Mouse (Mus musculus): Measurements from ENCODE around the gene Atxn7l3.

Atxn7l3 gene

DNA sequence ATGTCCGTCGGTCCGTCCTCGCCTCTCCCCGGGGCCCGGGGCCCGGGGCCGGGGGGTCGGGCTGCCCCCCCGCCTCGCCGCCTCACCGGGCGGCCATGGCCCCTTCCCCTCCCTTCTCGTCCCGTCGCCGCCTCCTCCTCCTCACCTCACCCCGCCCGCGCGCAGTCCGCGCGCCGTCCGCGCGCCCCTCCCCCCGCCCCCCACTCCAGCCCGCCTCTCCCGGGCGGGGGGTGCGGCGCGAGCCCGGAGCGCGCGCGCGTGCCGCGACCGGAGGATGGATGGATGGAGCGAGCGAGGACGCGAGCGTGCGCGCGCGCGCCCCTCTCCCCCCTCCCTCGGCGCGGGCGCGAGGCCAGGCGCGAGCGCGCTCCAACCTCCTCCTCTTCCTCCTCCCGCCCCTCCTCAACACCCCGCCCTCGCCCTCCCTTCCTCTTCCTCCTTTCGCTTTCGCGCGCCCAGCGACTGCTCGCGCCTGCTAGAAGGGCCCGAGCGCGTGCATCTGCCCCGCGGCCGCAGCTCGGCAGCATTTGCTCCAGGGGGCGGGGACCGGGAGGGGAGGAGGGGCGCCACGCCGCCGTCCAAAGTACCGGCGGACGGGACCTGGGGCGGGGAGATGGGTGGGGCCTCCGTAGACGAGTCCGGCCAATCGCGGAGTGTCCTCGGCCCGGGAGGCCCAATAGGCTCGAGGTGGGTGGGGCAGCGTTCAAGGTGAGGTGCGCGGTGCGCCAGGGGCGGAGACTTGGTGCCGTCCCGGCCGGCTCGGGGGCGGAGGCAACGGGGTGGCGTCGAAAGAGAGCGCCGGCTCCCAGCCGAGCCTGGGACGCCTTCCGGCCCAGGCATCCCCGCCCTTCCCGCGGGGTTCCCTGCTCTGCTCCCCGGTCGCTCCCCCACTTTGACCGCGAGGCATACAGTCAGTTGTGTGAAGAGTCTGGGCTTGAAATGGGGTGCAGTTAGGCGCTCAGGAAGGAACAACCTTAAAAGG lies at the start of gene Atxn7l3:
Gene Atxn7l3 (minus strand): TSS at position 141 of the 982 bp plus-strand sequence.
- peak; percentile 97 for DNase-seq (ENCODE audit: low read depth, low spot score)

DNA sequence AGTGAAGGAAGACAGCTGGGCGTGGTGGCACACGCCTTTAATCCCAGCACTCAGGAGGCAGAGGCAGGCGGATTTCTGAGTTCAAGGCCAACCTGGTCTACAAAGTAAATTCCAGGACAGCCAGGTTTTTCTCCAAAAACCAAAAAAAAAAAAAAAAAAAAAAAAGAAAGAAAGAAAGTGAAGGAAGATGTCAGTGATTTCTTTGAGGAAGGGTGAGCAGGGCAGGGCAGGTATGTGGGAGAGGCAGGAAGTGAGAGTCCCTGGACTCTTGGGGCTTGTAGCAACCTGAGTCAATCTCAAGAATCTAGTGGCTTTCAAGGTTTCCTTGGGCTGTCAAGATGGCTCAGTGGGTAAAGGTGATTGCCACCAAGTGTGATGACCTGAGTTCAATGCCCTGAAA lies 48.0 kb upstream of the Atxn7l3 start:
- no peak for DNase-seq (ENCODE audit: low read depth, low spot score)

DNA sequence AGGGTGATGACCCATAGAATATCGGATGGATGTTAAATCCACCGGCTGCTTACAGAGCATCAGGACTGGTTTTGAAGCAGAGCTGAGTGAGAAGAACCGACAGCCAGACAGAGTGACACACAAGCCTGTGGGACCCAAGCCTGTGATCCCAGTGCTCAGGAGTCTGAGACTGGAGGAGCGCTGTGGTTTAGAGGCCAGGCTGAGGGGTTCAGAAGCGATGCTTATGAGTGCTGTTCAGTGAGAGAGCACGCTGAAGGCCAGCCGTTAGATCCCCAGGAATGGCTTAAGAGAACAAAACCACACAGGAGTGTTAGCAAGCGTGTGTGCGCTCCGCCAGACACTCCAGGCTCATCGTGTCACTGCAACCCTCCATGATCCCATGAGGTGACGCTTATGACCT lies 46.3 kb upstream of the Atxn7l3 start:
- DNase-seq (ENCODE audit: low read depth, low spot score) = no peak

DNA sequence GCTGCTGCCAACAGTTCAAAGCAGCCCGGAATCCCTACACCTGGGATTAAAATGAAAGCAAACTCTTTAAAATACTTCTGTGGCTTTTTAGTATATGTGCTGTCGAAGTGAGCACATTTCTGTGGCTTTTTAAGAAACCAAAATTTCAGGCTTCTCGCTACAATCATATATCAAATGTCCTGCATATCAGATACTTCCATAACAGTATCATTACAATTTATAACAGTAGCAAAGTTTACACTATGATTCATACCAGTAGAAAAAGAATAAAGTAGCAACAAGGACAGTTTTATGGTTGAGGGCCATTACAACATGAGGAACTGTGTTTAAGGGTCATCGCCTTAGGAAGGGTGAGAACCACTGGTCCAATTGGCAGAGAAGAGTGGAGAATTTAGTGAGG lies 44.7 kb upstream of the Atxn7l3 start:
- no peak for DNase-seq (ENCODE audit: low read depth, low spot score)

DNA sequence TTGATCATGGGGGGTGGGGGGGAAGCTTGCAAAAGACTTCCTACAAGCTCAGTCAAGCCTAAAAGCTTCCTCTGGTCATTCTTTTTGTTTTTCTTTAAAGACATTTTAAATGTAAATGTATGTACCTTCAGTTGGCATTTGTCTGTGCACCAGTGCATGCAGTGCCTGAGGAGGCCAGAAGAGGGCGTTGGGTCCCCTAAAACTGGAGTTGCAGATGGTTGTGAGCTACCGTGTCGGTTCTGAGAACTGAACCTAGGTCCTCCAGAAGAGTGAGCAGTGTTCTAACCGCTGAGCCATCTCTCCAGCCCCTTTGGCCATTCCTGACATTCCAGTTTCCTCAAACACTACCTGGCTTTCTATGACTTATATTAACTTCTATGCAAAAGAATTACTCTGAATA lies 43.2 kb upstream of the Atxn7l3 start:
- no peak for DNase-seq (ENCODE audit: low read depth, low spot score)

DNA sequence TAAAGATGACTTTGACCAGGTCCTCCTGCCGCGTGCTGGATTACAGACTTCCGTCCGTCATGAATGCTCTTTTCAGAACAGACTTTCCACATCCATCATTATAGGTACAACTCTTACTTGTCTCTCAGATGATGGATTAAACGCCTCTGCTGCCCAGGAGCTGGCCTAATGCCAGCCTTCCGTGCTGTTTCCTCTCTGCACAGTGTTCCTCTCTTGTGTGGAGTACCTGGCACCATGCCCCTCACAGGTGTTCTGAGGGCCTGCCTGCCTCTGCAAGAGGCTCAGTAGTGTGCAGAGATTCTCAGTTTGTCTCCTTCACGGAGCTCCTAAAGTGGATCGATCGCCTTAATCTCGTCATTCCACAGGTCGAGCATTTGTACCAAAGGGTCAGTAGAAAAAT lies 42.8 kb upstream of the Atxn7l3 start:
- DNase-seq (ENCODE audit: low read depth, low spot score) = no peak

DNA sequence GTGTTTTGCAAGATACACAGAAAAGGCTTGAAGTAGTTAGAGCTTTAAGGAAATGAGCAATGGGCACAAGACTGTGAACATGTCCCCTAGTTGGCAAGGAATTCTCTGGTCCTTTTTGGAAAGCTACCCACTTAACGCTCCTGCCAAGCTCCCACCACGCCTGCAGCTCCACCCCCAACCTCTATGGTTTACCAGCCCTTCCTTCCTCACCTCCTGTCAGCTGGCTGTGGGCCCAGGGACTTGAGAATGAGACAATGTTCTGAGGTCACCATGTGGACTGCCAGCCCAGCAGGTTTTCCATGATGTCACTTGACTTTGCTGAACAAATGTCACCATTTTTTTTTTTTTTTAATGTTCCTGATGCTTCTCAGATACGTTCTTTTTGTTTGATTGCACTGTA lies 42.1 kb upstream of the Atxn7l3 start:
- no peak for DNase-seq (ENCODE audit: low read depth, low spot score)

DNA sequence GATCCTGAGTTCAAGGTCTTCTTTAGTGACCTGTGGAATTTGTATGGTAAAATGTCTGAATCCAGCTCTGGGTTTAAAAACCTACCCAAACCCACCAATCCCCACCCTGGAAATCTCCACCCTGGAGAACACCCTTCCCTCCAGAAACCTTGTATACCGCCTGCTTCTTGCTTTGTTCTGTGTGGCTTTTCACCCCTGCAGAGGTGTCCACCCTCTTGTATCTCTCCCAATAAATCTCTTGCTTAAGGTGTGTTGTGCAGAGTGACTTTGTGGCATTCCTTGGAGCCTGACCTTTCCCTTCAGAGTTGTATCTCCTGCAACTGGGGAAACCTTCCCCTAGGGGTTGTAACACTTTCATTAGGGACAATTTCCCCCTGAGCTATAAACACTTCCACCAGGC lies 41.5 kb upstream of the Atxn7l3 start:
- DNase-seq (ENCODE audit: low read depth, low spot score) = no peak

DNA sequence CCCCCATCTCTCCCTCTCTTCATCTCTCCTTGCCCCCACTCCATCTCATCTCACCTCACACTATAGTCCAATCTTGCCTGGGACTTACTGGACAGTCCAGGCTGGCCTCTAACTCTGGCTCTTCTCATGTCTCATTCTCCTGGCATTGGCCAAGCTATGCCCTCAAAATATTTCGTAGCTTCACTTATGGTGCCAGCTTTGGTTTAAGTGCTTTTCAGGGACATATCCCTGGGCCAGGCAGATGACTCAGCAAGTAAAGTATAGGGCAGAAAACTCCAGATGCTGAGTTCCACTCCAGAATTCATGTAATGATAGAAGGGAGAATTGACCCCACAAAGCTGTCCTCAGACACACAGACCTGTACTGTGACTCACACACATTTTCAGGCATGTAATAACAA lies 39.8 kb upstream of the Atxn7l3 start:
- DNase-seq (ENCODE audit: low read depth, low spot score) = no peak

DNA sequence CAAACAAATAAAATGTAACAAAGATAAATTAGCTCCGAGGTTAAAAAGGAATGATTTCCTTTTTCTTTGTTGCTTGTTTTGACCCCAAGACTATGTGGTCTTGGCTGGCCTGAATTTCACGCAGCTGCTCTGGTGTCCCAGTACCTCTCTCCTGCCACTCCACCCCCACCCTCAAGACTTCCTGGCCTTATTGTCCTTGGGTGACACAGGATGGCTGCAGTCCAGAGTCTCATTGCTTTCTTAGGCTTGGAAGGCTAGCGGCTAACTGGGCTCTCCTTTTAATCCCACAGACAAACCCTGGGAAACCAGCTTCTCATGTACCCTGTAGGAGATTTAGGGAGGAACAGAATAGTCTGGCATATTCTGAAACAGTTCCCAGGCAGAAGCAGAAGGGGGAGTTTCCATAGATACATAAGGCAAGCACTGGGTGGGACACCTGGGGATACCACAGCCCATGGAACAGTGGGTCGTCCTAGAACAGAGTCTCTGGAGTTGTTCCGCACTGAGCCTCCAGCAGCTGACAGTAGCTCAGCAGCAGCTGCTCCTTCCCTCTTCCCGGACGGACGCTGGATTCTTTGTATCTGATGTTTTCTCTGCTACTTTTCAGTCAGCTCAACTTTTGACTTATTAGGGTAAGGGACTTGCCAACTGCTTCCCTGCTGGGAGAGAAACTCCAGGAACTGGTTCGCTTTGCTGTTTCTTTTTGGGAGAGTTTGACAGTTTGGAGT lies 38.7 kb upstream of the Atxn7l3 start:
- DNase-seq (ENCODE audit: low read depth, low spot score) = no peak

DNA sequence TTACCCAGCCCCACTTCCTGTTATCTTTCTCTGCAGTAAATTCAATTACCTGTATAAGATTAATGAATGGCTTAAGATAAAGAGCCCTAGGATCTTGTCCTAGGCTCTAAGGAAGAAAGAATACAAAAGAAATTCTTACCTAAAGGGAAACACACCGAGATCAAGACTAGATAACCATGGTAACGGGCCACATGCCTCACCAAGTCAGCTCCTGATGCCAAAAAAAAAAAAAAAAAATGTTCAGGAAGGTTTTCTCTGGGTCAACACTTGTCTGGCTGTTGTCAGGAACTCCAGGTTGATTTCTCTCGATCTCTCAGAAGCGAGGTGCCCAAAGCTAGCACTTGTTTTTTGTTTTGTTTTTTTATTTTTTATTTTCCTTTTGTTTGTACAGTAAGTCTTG lies 37.6 kb upstream of the Atxn7l3 start:
- DNase-seq (ENCODE audit: low read depth, low spot score) = no peak

DNA sequence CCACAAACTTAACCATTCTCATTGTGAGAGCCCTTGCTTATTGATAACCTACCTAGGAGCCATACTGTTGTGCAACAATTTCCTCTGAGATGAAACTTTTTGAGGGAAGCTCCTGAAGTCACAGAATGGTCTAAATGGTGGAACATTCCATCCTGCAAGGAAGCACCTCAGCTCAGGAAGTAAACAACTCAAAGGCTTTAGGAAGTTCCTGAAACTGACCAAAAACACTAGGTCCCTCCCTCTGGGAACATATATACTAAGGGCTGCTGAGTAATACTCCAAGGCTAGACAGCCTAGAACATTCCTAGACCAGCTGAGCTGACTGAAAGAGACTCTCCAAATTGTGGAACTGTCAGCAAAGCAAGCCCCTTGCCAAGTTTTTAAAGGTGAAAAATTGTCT lies 36.6 kb upstream of the Atxn7l3 start:
- DNase-seq (ENCODE audit: low read depth, low spot score) = no peak

DNA sequence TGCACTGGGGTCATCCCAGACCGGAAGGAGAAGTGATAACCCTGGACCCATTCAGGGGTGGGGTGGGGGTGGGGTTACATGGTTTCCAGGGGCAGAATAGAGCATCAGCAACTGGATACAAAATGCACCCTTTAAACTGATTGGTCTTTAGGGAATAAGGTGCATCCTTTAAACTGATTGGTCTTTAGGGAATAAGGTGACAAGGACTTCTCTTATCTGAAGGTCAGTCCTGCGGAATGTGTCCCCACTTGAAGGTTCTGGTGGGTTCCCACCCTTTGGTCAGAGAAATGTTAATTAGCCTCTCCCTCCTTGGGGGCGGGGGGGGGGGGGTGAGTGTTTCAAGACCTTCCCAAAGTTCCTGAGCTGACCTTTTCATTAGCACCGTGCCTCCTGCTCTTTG lies 35.4 kb upstream of the Atxn7l3 start:
- no peak for DNase-seq (ENCODE audit: low read depth, low spot score)

DNA sequence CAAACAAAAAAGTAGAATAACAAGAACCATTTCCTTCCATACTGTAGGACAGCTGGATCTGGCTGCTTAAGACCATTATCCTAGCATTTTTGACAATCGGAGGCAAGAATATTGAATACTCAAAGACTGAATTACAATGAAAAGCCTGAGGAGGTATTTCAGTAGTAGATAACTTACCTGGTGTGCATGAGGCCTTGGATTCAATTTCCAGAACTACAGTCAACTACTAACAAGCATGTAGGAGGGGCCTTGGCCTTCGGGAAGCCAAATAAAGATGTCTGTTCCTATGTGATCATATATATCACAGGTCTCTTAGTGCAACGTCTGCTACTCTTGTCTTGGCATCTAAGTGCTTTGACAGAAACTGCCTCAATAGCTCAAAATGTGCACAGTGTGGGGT lies 33.6 kb upstream of the Atxn7l3 start:
- no peak for DNase-seq (ENCODE audit: low read depth, low spot score)

DNA sequence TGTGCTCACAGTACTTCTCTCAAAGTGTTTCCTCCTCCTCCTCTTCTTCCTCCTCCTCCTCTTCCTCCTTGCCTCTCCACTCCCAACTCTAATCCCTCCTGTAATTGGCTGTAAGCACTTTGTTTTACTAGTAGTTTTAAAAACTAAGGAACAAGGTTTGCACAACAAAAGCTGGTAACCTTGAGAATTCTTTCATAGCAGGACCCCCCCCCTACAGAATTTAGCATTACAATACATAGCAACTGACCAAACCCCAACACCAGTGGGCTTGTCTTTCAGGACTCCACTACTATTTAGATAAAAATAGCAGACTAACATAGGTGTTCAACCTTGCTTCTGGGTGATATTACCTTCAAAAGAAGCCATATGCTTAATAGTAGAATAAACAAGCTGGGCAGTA lies 33.1 kb upstream of the Atxn7l3 start:
- no peak for DNase-seq (ENCODE audit: low read depth, low spot score)

DNA sequence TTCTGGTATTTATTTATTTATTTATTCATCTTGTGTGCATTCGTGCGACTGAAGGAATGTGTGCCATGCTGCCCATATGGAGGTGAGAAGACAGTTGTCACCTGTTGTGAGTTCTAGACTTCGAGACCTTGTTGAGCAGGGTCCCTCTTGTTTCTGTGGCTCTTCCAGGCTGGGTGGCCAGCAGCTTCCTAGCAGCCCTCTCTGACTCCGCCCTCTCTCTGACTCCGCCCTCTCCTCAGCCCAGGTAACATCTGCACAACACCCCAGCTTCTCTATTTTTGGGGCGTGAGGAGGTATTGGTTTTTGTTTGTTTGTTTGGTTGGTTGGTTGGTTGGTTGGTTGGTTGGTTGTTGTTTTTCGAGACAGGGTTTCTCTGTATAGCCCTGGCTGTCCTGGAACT lies 31.4 kb upstream of the Atxn7l3 start:
- DNase-seq (ENCODE audit: low read depth, low spot score) = no peak

DNA sequence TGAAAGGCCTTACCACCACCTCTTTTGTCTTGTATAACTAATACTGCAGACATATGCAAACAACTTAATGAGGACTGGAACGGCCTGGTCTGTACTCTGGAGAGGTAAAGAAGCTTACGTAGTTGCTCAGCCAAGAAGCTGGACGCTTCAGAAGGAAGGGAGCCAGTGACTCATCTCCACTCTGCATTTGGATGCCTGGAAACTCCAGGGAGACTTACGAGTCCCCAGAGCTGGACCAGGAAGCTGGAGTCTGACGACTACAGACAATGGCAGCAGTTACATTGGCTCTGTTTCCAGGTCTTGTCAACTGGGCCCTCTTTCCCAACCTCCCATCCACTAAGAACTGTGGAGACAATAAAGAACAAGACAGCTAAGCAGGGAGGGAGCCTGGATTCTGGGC lies 30.8 kb upstream of the Atxn7l3 start:
- DNase-seq (ENCODE audit: low read depth, low spot score) = no peak

DNA sequence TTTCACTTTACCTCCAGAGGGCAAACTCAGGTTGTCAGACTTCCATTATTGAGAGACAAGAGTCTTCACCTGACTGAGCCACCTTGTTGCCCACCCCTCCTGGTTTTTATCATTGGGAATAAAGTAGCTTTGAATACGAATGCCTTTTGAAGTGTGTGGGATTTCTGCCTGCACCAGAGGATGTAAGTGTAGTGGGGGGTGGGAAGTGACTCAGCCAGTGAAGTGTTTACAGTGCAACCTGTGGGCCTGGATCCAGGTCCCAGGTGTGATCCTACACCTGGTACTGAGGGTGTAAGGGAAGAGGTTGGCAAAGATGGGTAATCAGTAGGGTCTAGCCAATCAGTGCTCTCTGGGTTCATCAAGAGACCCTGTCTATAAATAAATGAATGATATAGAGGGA lies 27.1 kb upstream of the Atxn7l3 start:
- no peak for DNase-seq (ENCODE audit: low read depth, low spot score)

DNA sequence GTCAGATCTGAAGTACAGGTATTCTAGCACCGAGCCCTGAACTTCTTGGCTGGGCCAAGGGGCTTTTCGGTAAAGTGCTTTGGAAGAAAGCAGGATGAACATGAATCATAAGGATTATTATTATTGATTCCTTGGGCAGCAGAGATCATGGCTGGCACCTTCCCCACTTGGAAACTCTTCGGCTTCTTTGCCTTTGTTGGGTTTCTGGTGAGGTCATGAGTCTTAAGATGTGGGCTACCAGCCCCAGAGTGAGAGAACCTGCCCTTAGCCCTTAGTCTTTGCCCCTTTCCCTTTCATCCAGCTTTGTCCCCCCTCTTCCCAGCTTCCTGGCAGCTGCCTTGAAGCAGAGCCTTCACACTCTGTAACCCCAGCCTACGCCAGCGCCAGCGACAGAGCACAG lies 25.5 kb upstream of the Atxn7l3 start:
- no peak for DNase-seq (ENCODE audit: low read depth, low spot score)

DNA sequence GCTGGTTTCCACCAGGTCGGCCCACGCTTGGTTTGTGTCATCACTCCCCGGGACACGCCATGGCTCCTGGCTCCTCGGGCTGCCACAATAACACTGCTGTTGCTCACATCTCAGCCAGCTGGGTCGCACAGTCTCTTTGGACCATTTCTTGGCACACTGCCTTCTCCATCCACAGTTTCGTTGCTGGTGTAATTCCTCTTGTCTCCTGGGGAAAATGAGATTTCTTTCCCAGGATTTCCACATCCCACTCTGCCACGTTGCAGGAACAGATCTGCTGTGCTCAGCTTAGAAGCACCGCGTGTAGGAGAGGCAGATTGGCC lies 24.2 kb upstream of the Atxn7l3 start:
- DNase-seq (ENCODE audit: low read depth, low spot score) = no peak

DNA sequence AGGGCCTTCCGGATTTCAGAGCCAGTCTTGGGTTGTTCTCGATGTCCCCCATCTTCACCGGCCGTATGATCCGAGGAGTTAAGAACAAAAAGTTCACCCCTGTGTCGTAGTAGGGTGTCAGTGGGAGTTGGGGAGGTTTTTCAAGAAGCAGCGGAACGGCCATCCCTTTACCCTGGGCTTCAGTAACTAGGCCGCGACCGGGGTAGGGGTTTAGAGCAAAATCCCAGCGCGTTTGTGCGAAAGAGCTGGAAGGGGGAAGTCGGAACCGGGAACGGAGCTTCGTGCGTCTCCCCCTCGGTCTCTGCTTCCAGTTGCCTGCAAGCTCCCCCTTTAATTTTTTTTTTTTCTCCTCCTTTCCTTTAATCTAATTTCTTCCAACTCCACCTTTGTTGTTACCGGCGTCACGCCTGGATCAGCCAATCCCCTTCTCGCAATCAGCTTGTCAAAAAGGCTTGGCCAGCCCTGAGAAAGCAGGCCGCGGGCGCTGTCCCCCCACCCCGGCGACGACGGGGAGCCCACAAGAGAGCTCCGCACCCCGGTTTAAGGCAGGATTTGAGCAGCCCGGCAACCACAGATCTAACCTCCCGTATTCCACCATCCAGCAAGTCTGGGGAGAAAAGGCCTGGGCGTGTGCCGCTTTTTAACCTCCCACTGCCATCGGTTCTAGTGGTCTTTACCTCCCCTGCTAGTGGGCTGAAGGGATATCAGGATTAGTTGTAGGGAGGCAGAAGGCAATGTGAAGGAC lies 23.7 kb upstream of the Atxn7l3 start:
- DNase-seq (ENCODE audit: low read depth, low spot score) = peak; percentile 56

DNA sequence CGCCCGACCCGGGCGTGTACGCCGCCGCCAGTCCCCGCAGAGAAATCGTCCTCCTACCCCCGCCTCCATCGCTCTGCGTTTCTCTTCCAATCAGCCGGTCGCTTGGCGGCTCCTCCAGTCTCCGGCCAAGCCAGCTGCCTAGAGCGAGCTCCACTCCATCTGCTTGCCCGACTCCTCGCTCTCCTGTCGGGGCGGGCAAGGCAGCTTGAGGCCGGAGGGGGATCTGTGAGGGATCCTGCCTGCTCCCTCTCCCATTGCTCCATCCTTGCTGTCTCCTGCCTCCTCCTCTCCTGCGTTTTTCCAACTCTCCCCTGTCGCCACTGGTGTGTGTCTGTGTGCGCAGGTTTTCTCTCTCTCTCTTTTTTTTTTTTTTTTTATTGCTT lies 23.0 kb upstream of the Atxn7l3 start, which contains the start of gene Ubtf:
Gene Ubtf (minus strand): TSS at position 333 of the 383 bp plus-strand sequence.
- peak; percentile 49 for DNase-seq (ENCODE audit: low read depth, low spot score)
